ENCODE assay signal across 7 mouse cellular contexts in genomic region chr11:25356671-25357586, GRCm38 (mm10).
DNase-seq lines count a peak whose midpoint lies in the region; ATAC-seq and TF ChIP-seq lines count a peak whose summit lies in the region.

No protein-coding gene starts in this region.

- 13% methylated on average over 19 of the region's 19 CpGs for WGBS in lung, postnatal 0 days
- 2% methylated on average over 19 of the region's 19 CpGs for WGBS in forebrain, embryonic 15.5 days
- 24% methylated on average over 19 of the region's 19 CpGs for WGBS in limb, embryonic 12.5 days

- TF ChIP-seq EP300 in lung, postnatal 0 days (IDR thresholded peaks at IDR 0.05) = no peak

- H3K36me3 ChIP-seq in lung, postnatal 0 days (ENCODE audit: insufficient read depth, low read length) = no peaks in the 10 kb centered on the region
- H3K36me3 ChIP-seq in forebrain, embryonic 15.5 days = no peaks in the 10 kb centered on the region
- H3K36me3 ChIP-seq in limb, embryonic 12.5 days = no peaks in the 10 kb centered on the region

- H3K27ac ChIP-seq in lung, postnatal 0 days (ENCODE audit: low read length) = no peak overlapping the region
- peak overlapping the region; percentile 41 for H3K27ac ChIP-seq in forebrain, embryonic 15.5 days (replicated peaks)
- no peak overlapping the region for H3K27ac ChIP-seq in limb, embryonic 12.5 days

- peak overlapping the region; percentile 38 for H3K4me2 ChIP-seq in lung, postnatal 0 days (replicated peaks; ENCODE audit: low read depth, low read length)
- peak overlapping the region; percentile 52 for H3K4me2 ChIP-seq in forebrain, embryonic 15.5 days (replicated peaks)
- peak overlapping the region; percentile 56 for H3K4me2 ChIP-seq in limb, embryonic 12.5 days

- H3K4me1 ChIP-seq in lung, postnatal 0 days (ENCODE audit: insufficient read depth, low read depth, low read length) = no peaks in the 10 kb centered on the region
- peaks cover 26% of the 10 kb centered on the region for H3K4me1 ChIP-seq in forebrain, embryonic 15.5 days
- peaks cover 15% of the 10 kb centered on the region for H3K4me1 ChIP-seq in limb, embryonic 12.5 days (replicated peaks)

- no peak overlapping the region for H3K9ac ChIP-seq in lung, postnatal 0 days (replicated peaks; ENCODE audit: low read depth)
- H3K9ac ChIP-seq in forebrain, embryonic 15.5 days (replicated peaks) = peak overlapping the region; percentile 33; the same call in 1 of the 2 replicates
- H3K9ac ChIP-seq in limb, embryonic 12.5 days (replicated peaks) = peak overlapping the region; percentile 24; the same call in 1 of the 2 replicates

- no peaks in the 10 kb centered on the region for H3K27me3 ChIP-seq in lung, postnatal 0 days (replicated peaks; ENCODE audit: insufficient read depth, low read length)
- H3K27me3 ChIP-seq in forebrain, embryonic 15.5 days = no peaks in the 10 kb centered on the region
- H3K27me3 ChIP-seq in limb, embryonic 12.5 days = no peaks in the 10 kb centered on the region

- no peaks in the 10 kb centered on the region for H3K9me3 ChIP-seq in lung, postnatal 0 days (ENCODE audit: low read length)
- no peaks in the 10 kb centered on the region for H3K9me3 ChIP-seq in forebrain, embryonic 15.5 days
- no peaks in the 10 kb centered on the region for H3K9me3 ChIP-seq in limb, embryonic 12.5 days

- no peak for ATAC-seq in lung, postnatal 0 days
- ATAC-seq in forebrain, embryonic 15.5 days (replicated peaks) = peak; percentile 83
- ATAC-seq in limb, embryonic 12.5 days (ENCODE audit: insufficient number of reproducible peaks, insufficient read depth, low FRiP score, low TSS enrichment, low read depth) = no peak

- no peak overlapping the region for H3K4me3 ChIP-seq in lung, postnatal 0 days (ENCODE audit: low read depth, low read length)
- peak overlapping the region; percentile 36 for H3K4me3 ChIP-seq in forebrain, embryonic 15.5 days
- peak overlapping the region; percentile 24 for H3K4me3 ChIP-seq in limb, embryonic 12.5 days (replicated peaks)

- DNase-seq in lung, postnatal 0 days (ENCODE audit: low spot score) = no peak
- DNase-seq in lung, postnatal 4 days = no peak
- peak; percentile 22 for DNase-seq in right cerebral cortex, adult 18-20 months
- DNase-seq in ovary, postnatal 10 days (ENCODE audit: low spot score) = no peak
- no peak for DNase-seq in urinary bladder, postnatal 4 days (ENCODE audit: low spot score in 2 of 2)

- no peak for TF ChIP-seq CTCF in lung, postnatal 0 days (IDR thresholded peaks at IDR 0.05)
